Mouse (Mus musculus) NIH3T3 (cell line): ENCODE data around the gene Ap1s2.

Experiments used
- DNase-seq: peaks from one replicate; pipeline ENCODE4 v3.0.0-alpha.2; 2012; ENCODE audit warnings: low read depth

The Ap1s2 gene

DNA sequence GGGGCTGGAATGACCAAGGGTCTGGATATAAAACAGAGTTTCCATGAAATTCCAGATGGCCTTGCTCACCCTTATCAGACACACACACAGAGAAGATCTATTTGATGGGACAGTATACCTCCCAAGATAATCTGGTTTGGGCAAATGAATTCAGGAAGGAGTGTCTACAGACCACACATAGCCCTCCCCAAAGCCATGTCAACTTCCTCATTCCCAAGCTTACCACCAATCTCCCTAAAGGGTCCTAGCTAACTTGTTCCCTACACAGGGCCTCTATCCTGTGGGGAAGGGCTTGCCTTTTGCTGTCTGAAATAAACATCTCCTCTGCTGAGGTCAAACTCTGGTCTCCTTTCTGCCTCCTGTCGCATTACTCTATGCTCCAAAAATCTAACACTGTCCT lies 72.3 kb downstream of the Ap1s2 start:
- no peak for DNase-seq

- peak; percentile 3 for DNase-seq
Measured at GRCm38 (mm10) chrX:163981500-163981899, 72.7 kb downstream of the Ap1s2 start.

GRCm38 (mm10) chrX:163982129-163982528 lies 73.3 kb downstream of the Ap1s2 start:
- DNase-seq = no peak
